Mouse (Mus musculus) midbrain, embryonic 11.5 days (tissue): ENCODE results near the gene Cenpp. TPM values are rescaled to one million over a fixed set of nuclear protein-coding genes. Genes with fewer than 3 reads are reported as not detected.

Experiments used
- ATAC-seq: fragments of 200-750 bp; cut with Nextera tagmentation; 2 replicates; pipeline ENCODE4 v1.8.0; 2017; ENCODE audit warnings: moderate TSS enrichment, moderate library complexity; ENCODE audit not compliant: low FRiP score
- DNase-seq: peaks from one replicate; pipeline ENCODE4 v3.0.0; 2015; ENCODE audit warnings: low spot score; ENCODE audit errors: missing footprints
- H3K27ac ChIP-seq: fragments of 300-500 bp; sonication (generic); 2 replicates; pipeline ENCODE4 v1.5.1; 2014; ENCODE audit warnings: low read depth, low read length
- H3K27me3 ChIP-seq: fragments of 300-500 bp; sonication (generic); 2 replicates; pipeline ENCODE4 v1.6.1; 2014; ENCODE audit warnings: mild to moderate bottlenecking, low read length, moderate library complexity, mixed read lengths; ENCODE audit not compliant: control insufficient read depth, insufficient read depth
- H3K36me3 ChIP-seq: fragments of 300-500 bp; sonication (generic); 2 replicates; pipeline ENCODE4 v1.6.1; 2014; ENCODE audit warnings: mild to moderate bottlenecking, low read length, moderate library complexity, mixed read lengths; ENCODE audit not compliant: control insufficient read depth, insufficient read depth
- H3K4me1 ChIP-seq: fragments of 300-500 bp; sonication (generic); 2 replicates; pipeline ENCODE4 v1.6.1; 2014; ENCODE audit warnings: low read length; ENCODE audit not compliant: control insufficient read depth, insufficient read depth
- H3K4me2 ChIP-seq: fragments of 300-500 bp; sonication (generic); 2 replicates; pipeline ENCODE4 v1.6.1; 2014; ENCODE audit warnings: mild to moderate bottlenecking, moderate library complexity
- H3K4me3 ChIP-seq: fragments of 300-500 bp; sonication (generic); 2 replicates; pipeline ENCODE4 v1.5.1; 2014; ENCODE audit warnings: low read depth, low read length
- H3K9ac ChIP-seq: fragments of 300-500 bp; sonication (generic); 2 replicates; pipeline ENCODE4 v1.6.1; 2014; ENCODE audit warnings: low read length
- H3K9me3 ChIP-seq: fragments of 300-500 bp; sonication (generic); 2 replicates; pipeline ENCODE4 v1.6.1; 2016; ENCODE audit warnings: low read length; ENCODE audit not compliant: control insufficient read depth
- WGBS: fragments of 180-500 bp; shearing (Covaris S2); extraction: QIAGEN DNeasy Blood & Tissue Kit; methylation state at CpG from one replicate; pipeline ENCODE4 v1.1.7; 2014; 5-methylcytosine and 5-hydroxymethylcytosine counted together
- polyA plus RNA-seq: library from polyadenylated mRNA; unstranded; fragments of >200 nt; fragmentation: Nextera tagmentation; extraction: Ambion mirVana; gene quantifications from 2 replicates; pipeline ENCODE4 v1.2.1, GENCODE M21; 2014

Gene Cenpp
- polyA plus RNA-seq, 1 experiment from 2014 or later = 40.7 TPM

GRCm38 (mm10) chr13:49478851-49479374 lies 173.7 kb downstream of the Cenpp start:
- no peak overlapping the region for H3K9ac ChIP-seq
- WGBS = 87% methylated on average over 6 of the region's 6 CpGs
- H3K4me1 ChIP-seq = no peaks in the 10 kb centered on the region
- no peak overlapping the region for H3K27ac ChIP-seq
- no peaks in the 10 kb centered on the region for H3K9me3 ChIP-seq
- H3K4me2 ChIP-seq = no peak overlapping the region
- no peak overlapping the region for H3K4me3 ChIP-seq
- DNase-seq (no peak), ATAC-seq (no peak)
- H3K27me3 ChIP-seq = no peaks in the 10 kb centered on the region
- no peaks in the 10 kb centered on the region for H3K36me3 ChIP-seq

GRCm38 (mm10) chr13:49477887-49478286 lies 174.7 kb downstream of the Cenpp start:
- DNase-seq = no peak
- no peak overlapping the region for H3K27ac ChIP-seq
- no peaks in the 10 kb centered on the region for H3K9me3 ChIP-seq
- WGBS = 91% methylated on average over 3 of the region's 3 CpGs
- no peaks in the 10 kb centered on the region for H3K4me1 ChIP-seq
- ATAC-seq = no peak
- no peak overlapping the region for H3K4me2 ChIP-seq
- H3K27me3 ChIP-seq = no peaks in the 10 kb centered on the region
- H3K9ac ChIP-seq = no peak overlapping the region
- no peak overlapping the region for H3K4me3 ChIP-seq
- H3K36me3 ChIP-seq = no peaks in the 10 kb centered on the region

GRCm38 (mm10) chr13:49472676-49473005 lies 179.9 kb downstream of the Cenpp start:
- WGBS = 93% methylated on average over 6 of the region's 6 CpGs
- Histone ChIP-seq H3K27ac (no peak overlapping the region), H3K9ac (no peak overlapping the region), H3K4me1 (no peaks in the 10 kb centered on the region), H3K4me2 (no peak overlapping the region), H3K4me3 (no peak overlapping the region), H3K36me3 (no peaks in the 10 kb centered on the region), H3K9me3 (no peaks in the 10 kb centered on the region), H3K27me3 (no peaks in the 10 kb centered on the region)
- DNase-seq (no peak), ATAC-seq (no peak)

DNA sequence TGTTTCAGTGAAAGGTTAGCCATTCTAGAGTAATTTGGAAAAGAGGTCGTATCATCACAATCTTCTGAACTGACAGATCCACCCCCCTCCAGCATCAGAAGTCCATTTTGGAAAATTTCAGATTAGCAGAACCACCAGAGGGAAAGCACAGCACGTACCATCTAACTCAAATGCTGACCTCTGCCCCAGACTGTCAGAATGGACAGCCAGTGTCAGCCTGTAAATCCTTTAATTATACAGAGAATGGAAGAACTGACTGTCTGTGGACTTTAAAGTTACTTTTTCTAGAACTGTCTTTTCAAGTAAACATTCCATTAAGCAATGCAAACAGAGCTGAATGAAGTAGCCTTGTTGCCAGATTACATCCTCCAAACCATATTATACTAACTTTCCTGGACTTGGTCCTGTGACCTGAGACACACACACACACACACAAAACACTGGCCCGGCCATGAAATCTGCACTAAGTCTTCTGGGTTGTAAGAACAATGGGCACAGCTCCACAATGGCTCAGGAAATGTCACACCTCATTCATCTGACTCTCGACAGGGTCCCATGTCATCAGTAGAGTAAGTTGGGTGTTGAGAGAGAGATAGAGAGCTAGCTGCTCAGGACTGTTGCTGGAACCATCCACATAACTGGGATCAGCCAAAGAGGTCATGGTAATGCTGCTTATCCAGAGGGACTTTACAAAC lies 180.5 kb downstream of the Cenpp start:
- Histone ChIP-seq H3K27ac (no peak overlapping the region), H3K36me3 (no peaks in the 10 kb centered on the region), H3K4me2 (no peak overlapping the region), H3K27me3 (no peaks in the 10 kb centered on the region), H3K9me3 (no peaks in the 10 kb centered on the region), H3K9ac (no peak overlapping the region), H3K4me3 (no peak overlapping the region), H3K4me1 (no peaks in the 10 kb centered on the region)
- DNase-seq (no peak), ATAC-seq (no peak)
- WGBS = 69% methylated on average over 4 of the region's 4 CpGs

- 81% methylated on average over 4 of the region's 4 CpGs for WGBS
- H3K9me3 ChIP-seq = no peaks in the 10 kb centered on the region
- no peak for ATAC-seq
- no peaks in the 10 kb centered on the region for H3K36me3 ChIP-seq
- no peak overlapping the region for H3K9ac ChIP-seq
- no peak overlapping the region for H3K4me2 ChIP-seq
- DNase-seq = no peak
- H3K4me3 ChIP-seq = no peak overlapping the region
- no peak overlapping the region for H3K27ac ChIP-seq
- no peaks in the 10 kb centered on the region for H3K4me1 ChIP-seq
- no peaks in the 10 kb centered on the region for H3K27me3 ChIP-seq
Measured at GRCm38 (mm10) chr13:49470806-49471205, 181.8 kb downstream of the Cenpp start.

GRCm38 (mm10) chr13:49470319-49470718 lies 182.3 kb downstream of the Cenpp start:
- Histone ChIP-seq H3K4me1 (no peaks in the 10 kb centered on the region), H3K4me3 (no peak overlapping the region), H3K36me3 (no peaks in the 10 kb centered on the region), H3K9ac (no peak overlapping the region), H3K4me2 (no peak overlapping the region), H3K27me3 (no peaks in the 10 kb centered on the region), H3K9me3 (no peaks in the 10 kb centered on the region), H3K27ac (no peak overlapping the region)
- 89% methylated on average over 4 of the region's 4 CpGs for WGBS
- DNase-seq (no peak), ATAC-seq (no peak)

GRCm38 (mm10) chr13:49469002-49469401 lies 183.6 kb downstream of the Cenpp start:
- H3K9ac ChIP-seq = no peak overlapping the region
- no peak overlapping the region for H3K4me3 ChIP-seq
- no peak overlapping the region for H3K4me2 ChIP-seq
- H3K27ac ChIP-seq = no peak overlapping the region
- H3K27me3 ChIP-seq = no peaks in the 10 kb centered on the region
- no peak for ATAC-seq
- H3K4me1 ChIP-seq = no peaks in the 10 kb centered on the region
- peaks cover 3% of the 10 kb centered on the region for H3K36me3 ChIP-seq
- WGBS = 87% methylated on average over 5 of the region's 5 CpGs
- H3K9me3 ChIP-seq = no peaks in the 10 kb centered on the region
- no peak for DNase-seq

GRCm38 (mm10) chr13:49467585-49467984 lies 185.0 kb downstream of the Cenpp start:
- 77% methylated on average over 2 of the region's 2 CpGs for WGBS
- H3K4me2 ChIP-seq = no peak overlapping the region
- H3K4me1 ChIP-seq = no peaks in the 10 kb centered on the region
- no peak for DNase-seq
- no peak for ATAC-seq
- no peak overlapping the region for H3K9ac ChIP-seq
- H3K9me3 ChIP-seq = no peaks in the 10 kb centered on the region
- no peaks in the 10 kb centered on the region for H3K27me3 ChIP-seq
- H3K36me3 ChIP-seq = peaks cover 3% of the 10 kb centered on the region
- H3K27ac ChIP-seq = no peak overlapping the region
- H3K4me3 ChIP-seq = no peak overlapping the region

GRCm38 (mm10) chr13:49466393-49467075 lies 186.1 kb downstream of the Cenpp start:
- Histone ChIP-seq H3K4me2 (no peak overlapping the region), H3K27ac (no peak overlapping the region), H3K9ac (no peak overlapping the region), H3K4me3 (no peak overlapping the region), H3K4me1 (no peaks in the 10 kb centered on the region), H3K9me3 (no peaks in the 10 kb centered on the region), H3K36me3 (peaks cover 3% of the 10 kb centered on the region), H3K27me3 (no peaks in the 10 kb centered on the region)
- 83% methylated on average over 11 of the region's 11 CpGs for WGBS
- ATAC-seq = no peak
- no peak for DNase-seq
